Mouse (Mus musculus): ENCODE data around the gene Vrk1. TPM values are rescaled to one million over a fixed set of nuclear protein-coding genes. Genes with fewer than 3 reads are reported as not detected.

Vrk1 gene
- total RNA-seq, 2 experiments from 2014 or later, result 3.8 to 4.6 TPM

GRCm38 (mm10) chr12:106115070-106115891 lies 105.3 kb downstream of the Vrk1 start:
- DNase-seq (ENCODE audit: low spot score), result no peak

DNA sequence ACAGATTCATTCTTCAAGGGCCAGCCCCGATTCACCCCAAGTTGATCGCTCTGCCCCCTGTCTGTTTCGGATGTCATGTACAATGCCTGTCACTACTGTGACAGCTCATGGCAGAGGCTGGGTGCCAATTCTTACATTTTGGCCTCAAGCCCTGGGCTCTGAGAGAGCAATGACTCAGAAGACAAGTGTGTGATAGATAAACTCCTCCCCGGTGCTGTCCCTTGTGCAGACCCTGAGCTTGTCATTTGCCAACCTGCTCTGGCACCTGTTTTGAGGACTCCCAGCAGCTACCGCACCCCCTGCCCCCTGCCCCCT lies 105.8 kb downstream of the Vrk1 start:
- no peak for DNase-seq (ENCODE audit: low spot score)

- DNase-seq (ENCODE audit: low spot score), result no peak
Measured at GRCm38 (mm10) chr12:106123276-106123675, 113.2 kb downstream of the Vrk1 start.

DNA sequence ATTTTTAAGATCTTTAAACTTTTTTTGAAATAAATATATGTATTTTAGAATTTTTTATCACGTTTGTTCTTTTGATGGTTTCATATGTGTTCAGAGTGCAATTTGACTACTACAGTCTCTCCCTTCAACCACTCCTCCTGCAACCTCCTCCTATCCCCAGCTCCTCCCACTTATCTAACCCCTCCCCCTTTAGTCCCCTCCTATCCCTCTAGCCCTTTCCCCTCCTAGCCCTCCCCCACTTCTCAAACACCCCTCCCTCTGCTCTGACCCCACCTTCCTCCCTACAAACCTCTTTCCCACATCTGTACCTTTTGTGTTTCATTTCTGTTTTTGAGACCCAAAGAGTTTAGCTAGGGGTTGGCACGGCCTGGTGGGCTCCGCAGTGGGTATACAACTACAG lies 114.6 kb downstream of the Vrk1 start:
- DNase-seq (ENCODE audit: low spot score), result no peak

Other genes with a start within 250 kb of the Vrk1 start
- gene Papola, start 225.5 kb upstream of the Vrk1 start, total RNA-seq (2021), result 10 to 100 TPM; 66.2 to 85.3 TPM

All from gastrocnemius, adult 18-20 months (tissue).